Mouse (Mus musculus) cortical plate, adult 2 months (tissue): ENCODE measurements around the gene Parp16.

ENCODE experiments used
- CTCF ChIP-seq: fragments of 200-500 bp; IDR thresholded peaks from 2 replicates; pipeline ENCODE4 v1.5.1; 2011; ENCODE audit warnings: mild to moderate bottlenecking, control low read depth, low read length; ENCODE audit not compliant: insufficient read depth; ENCODE audit errors: extremely low read depth
- POLR2A ChIP-seq: fragments of 200-500 bp; IDR thresholded peaks from 2 replicates; pipeline ENCODE4 v1.6.1; 2011; ENCODE audit warnings: mild to moderate bottlenecking, low read length, control low read depth; ENCODE audit not compliant: insufficient read depth; ENCODE audit errors: extremely low read depth

- TF ChIP-seq POLR2A = no peak
- TF ChIP-seq CTCF = no peak
Observed at GRCm38 (mm10) chr9:65178336-65179213, 16.6 kb upstream of the Parp16 start.
